ENCODE assay signal across 8 mouse cellular contexts in the genomic region with DNA sequence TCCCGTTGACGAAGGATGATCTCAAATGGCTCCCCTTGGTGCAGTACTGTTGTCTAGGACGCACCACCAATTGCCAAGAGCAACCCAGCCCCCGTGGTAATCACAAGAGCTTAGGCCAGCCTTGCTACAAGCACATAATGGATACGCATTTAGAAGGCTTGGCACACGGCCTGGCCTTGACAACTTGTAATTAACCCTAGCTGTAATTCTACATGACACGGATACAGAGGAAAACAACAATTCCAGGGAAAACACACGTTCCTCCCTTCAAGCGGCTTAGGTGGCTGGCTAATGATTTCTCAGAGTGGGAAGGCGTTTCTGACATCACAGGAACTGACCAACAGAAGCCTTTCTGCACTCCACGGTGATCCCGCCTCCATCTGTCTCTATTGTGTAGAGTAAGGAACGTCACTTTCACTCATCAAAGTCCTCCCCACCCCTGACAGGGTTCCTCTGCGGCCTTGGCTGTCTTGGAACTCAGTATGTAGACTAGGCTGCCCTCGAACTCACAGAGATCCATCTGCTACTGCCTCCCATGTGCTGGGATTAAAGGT. TPM values are rescaled to one million over a fixed set of nuclear protein-coding genes. Genes with fewer than 3 reads are reported as not detected.
A peak's percentile ranks its signal among the peaks of the same experiment; 100 is the strongest.
DNase-seq lines count a peak whose midpoint lies in the region; ATAC-seq and TF ChIP-seq lines count a peak whose summit lies in the region.

No protein-coding gene starts in this region.

- peak; percentile 86 for DNase-seq in heart, adult 11 months
- DNase-seq in heart, postnatal 36 days, result no peak
- peak; percentile 40 for DNase-seq in R1 (ENCODE audit: low read depth, low spot score)
- peak; percentile 80 for DNase-seq in forebrain, postnatal 0 days
- peak in 1 of 2 experiments; percentile 37 for DNase-seq in layer of hippocampus, adult 2 months (ENCODE audit: low spot score in 2 of 2)
- no peak for DNase-seq in ovary, postnatal 36 days (ENCODE audit: low spot score)
- no peak for DNase-seq in gastrocnemius, postnatal 36 days
- no peak for DNase-seq in lung, postnatal 14 days

- H3K36me3 ChIP-seq in forebrain, postnatal 0 days (ENCODE audit: insufficient read depth), result no peaks in the 10 kb centered on the region

- peaks cover 15% of the 10 kb centered on the region for H3K4me1 ChIP-seq in forebrain, postnatal 0 days (ENCODE audit: insufficient read depth)

- intact Hi-C loops in heart, postnatal 36 days (cut with DNase I), result no loop called here
- intact Hi-C loops in gastrocnemius, postnatal 36 days (cut with DNase I), result no loop called here

- no peak for TF ChIP-seq CTCF in forebrain, postnatal 0 days (IDR thresholded peaks at IDR 0.05; ENCODE audit: low read depth)
- TF ChIP-seq CTCF in layer of hippocampus, adult 2 months (conservative IDR thresholded peaks at IDR 0.05), result no peak

- no peak overlapping the region for H3K27ac ChIP-seq in forebrain, postnatal 0 days (ENCODE audit: low read depth, low read length)
- H3K27ac ChIP-seq in layer of hippocampus, adult 2 months, result peak overlapping the region; percentile 67

- H3K27me3 ChIP-seq in forebrain, postnatal 0 days (ENCODE audit: insufficient read depth, low read length), result 0 out of 2 replicates have a peak, but pooled peaks cover 3% of the 10 kb centered on the region

- WGBS in forebrain, postnatal 0 days, result 17% methylated on average over 15 of the region's 15 CpGs

- H3K9ac ChIP-seq in forebrain, postnatal 0 days, result no peak overlapping the region

- H3K9me3 ChIP-seq in forebrain, postnatal 0 days (ENCODE audit: low read length), result no peaks in the 10 kb centered on the region

- ATAC-seq in forebrain, postnatal 0 days, result peak; percentile 93

- no peak overlapping the region for H3K4me3 ChIP-seq in forebrain, postnatal 0 days (ENCODE audit: low read depth, low read length)
- H3K4me3 ChIP-seq in layer of hippocampus, adult 2 months, result no peak overlapping the region

- H3K4me2 ChIP-seq in forebrain, postnatal 0 days (ENCODE audit: low read depth), result no peak overlapping the region

RNA-seq across cellular contexts. Expression of a gene that starts 36.7 kb away (rescaled TPM):
- 10 to 100 TPM; 27.7 to 32.7 TPM for total RNA-seq in heart, postnatal 36 days (2021)
- 15.0 and 26.0 TPM in 2 replicates for total RNA-seq in forebrain, postnatal 0 days (2014; rRNA removed)
- 33.3 and 33.4 TPM in 2 replicates for polyA plus RNA-seq in forebrain, postnatal 0 days (2015; fragmentation: Nextera tagmentation; extraction: Ambion mirVana)
- 1 to 10 TPM; 7.4 to 8.8 TPM for total RNA-seq in layer of hippocampus, adult 2 months (2021)
- 10 to 100 TPM; 19.9 to 20.0 TPM for total RNA-seq in gastrocnemius, postnatal 36 days (2021)

Comparison
In these comparisons a context has a peak if more than half of its experiments do, and no peak if none do; other contexts are left out.
1. DNase-seq: peak in heart, adult 11 months (single experiment), R1 (single experiment) and forebrain, postnatal 0 days (single experiment); none in heart, postnatal 36 days (0 of 2), ovary, postnatal 36 days (single experiment), gastrocnemius, postnatal 36 days (0 of 2) and lung, postnatal 14 days (single experiment).